Mouse (Mus musculus): ENCODE measurements around the gene Wdr61. TPM values are rescaled to one million over a fixed set of nuclear protein-coding genes. Genes with fewer than 3 reads are reported as not detected.

The Wdr61 gene
- polyA plus RNA-seq, 1 experiment from 2014 or later = 75.4 TPM

DNA sequence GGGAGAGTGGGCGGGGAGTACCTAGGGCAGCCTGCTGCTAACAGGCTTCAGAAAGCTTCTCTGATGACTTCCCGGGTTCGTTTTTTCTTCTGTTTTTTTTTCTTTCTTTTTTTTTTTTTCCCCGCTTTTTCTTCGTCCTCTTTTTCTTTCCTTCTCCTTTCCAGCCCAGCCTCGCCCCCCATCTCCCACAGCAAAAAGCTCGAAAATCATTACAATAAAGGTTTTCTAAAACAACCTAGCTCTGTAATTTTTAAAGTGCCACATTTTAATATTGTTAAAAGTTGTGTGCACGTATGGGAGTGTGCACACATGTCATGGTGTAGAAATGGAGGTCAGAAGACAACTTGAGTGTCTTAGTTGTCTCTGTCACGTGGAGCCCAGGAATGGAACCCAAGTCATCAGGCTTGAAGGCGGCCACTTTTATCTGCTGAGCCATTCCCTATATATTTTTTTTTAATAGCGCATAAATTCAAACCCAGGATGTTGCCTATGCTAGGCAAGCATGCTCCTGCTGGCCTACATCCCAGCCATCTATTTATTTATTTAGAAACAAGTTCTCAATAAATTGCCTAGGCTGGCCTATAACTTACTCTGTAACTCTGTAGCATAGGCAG, 427 bp upstream of the Wdr61 start:
- H3K4me2 ChIP-seq (ENCODE audit: low read depth, low read length) = peak overlapping the region; percentile 88
- TF ChIP-seq CTCF (IDR thresholded peaks at IDR 0.05; ENCODE audit: low read depth) (no peak), EP300 (IDR thresholded peaks at IDR 0.05; ENCODE audit: low read depth) (no peak)
- H3K9ac ChIP-seq (replicated peaks) = no peak overlapping the region
- no peaks in the 10 kb centered on the region for H3K27me3 ChIP-seq (ENCODE audit: insufficient read depth, low read length)
- peaks cover 6% of the 10 kb centered on the region; the same call in 1 of the 2 replicates for H3K36me3 ChIP-seq (replicated peaks; ENCODE audit: insufficient read depth, low read length)
- peak overlapping the region; percentile 88 for H3K4me3 ChIP-seq (ENCODE audit: low read depth, low read length)
- ATAC-seq = no peak
- H3K4me1 ChIP-seq (ENCODE audit: insufficient read depth) = peaks cover 6% of the 10 kb centered on the region
- H3K9me3 ChIP-seq (ENCODE audit: low read length) = no peaks in the 10 kb centered on the region
- DNase-seq = no peak
- WGBS (ENCODE audit: insufficient replicate concordance) = 19% methylated on average over 11 of the region's 11 CpGs
- no peak overlapping the region for H3K27ac ChIP-seq (ENCODE audit: low read depth)

DNA sequence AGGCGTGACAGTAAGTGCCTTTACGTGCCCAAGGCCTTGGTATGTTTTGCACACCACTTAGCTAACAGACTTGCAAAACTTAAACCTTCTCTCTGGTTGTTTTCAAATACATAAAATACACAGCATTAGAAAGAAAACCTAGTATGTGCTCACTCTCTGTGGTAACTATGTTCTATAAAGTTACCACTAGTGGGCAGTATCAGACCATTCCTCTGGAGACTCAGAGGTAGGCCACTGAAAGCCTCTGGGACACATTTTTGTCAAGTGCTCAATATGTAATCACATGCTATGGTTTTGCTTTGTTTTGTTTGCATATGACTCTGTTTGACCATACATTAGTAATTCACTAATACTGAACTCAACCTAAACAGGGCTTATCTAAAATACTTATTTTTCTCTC, 2.2 kb downstream of the Wdr61 start:
- Histone ChIP-seq H3K27ac (ENCODE audit: low read depth) (no peak overlapping the region), H3K36me3 (replicated peaks; ENCODE audit: insufficient read depth, low read length) (peaks cover 26% of the 10 kb centered on the region), H3K4me1 (ENCODE audit: insufficient read depth) (peaks cover 6% of the 10 kb centered on the region), H3K27me3 (ENCODE audit: insufficient read depth, low read length) (no peaks in the 10 kb centered on the region), H3K9me3 (ENCODE audit: low read length) (no peaks in the 10 kb centered on the region), H3K4me3 (ENCODE audit: low read depth, low read length) (no peak overlapping the region), H3K4me2 (ENCODE audit: low read depth, low read length) (no peak overlapping the region), H3K9ac (replicated peaks) (no peak overlapping the region)
- ATAC-seq = no peak
- 81% methylated on average over 2 of the region's 2 CpGs for WGBS (ENCODE audit: insufficient replicate concordance)
- TF ChIP-seq EP300 (IDR thresholded peaks at IDR 0.05; ENCODE audit: low read depth) (no peak), CTCF (IDR thresholded peaks at IDR 0.05; ENCODE audit: low read depth) (peak; percentile 79)
- DNase-seq = no peak

DNA sequence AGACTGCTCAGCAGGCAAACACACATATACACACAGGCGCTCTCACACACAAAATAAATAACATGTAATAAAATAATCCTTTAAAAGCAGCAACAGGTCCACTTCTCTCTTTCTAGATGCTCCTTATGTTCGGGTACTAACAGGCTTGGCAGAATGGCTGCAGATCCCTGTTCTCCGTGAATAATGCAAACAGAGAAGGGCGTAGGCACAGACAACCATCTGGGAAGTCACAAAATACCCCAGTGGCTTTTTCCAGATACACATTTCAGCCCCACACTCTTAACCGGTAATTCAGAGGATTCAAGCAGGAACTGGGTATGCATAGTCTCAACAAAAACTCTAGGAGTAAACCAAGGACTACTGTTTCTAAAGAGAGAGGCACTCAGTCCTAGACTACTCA, 8.0 kb downstream of the Wdr61 start:
- no peak overlapping the region for H3K4me3 ChIP-seq (ENCODE audit: low read depth, low read length)

DNA sequence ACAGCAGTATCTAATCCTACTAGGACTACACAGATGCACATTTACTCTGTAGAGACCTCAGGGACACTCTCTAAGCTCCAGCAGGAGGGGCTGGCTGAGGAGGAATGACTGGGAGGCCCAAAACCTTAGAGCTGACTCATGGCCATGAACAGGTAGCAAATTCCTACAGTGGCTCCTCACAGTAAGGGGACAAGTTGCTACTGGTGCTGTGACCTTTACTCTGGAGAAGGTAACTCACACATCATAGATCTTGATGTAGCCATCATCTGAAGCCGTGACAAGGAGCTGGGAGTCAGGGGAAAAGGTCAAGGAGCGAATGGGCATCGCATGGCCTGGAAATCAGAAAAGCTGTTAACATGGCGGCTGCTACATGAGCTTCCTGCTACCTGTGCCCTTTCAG, 11.7 kb downstream of the Wdr61 start:
- H3K4me1 ChIP-seq (ENCODE audit: insufficient read depth) = no peaks in the 10 kb centered on the region; the same call in 1 of the 2 replicates
- TF ChIP-seq EP300 (IDR thresholded peaks at IDR 0.05; ENCODE audit: low read depth) (no peak), CTCF (IDR thresholded peaks at IDR 0.05; ENCODE audit: low read depth) (no peak)
- WGBS (ENCODE audit: insufficient replicate concordance) = 90% methylated on average over 4 of the region's 4 CpGs
- H3K9ac ChIP-seq (replicated peaks) = no peak overlapping the region
- no peak overlapping the region for H3K4me2 ChIP-seq (ENCODE audit: low read depth, low read length)
- ATAC-seq (no peak), DNase-seq (no peak)
- H3K36me3 ChIP-seq (replicated peaks; ENCODE audit: insufficient read depth, low read length) = peaks cover 84% of the 10 kb centered on the region
- no peaks in the 10 kb centered on the region for H3K9me3 ChIP-seq (ENCODE audit: low read length)
- H3K4me3 ChIP-seq (ENCODE audit: low read depth, low read length) = no peak overlapping the region
- H3K27ac ChIP-seq (ENCODE audit: low read depth) = no peak overlapping the region
- H3K27me3 ChIP-seq (ENCODE audit: insufficient read depth, low read length) = no peaks in the 10 kb centered on the region

More for the DNA sequence above, 8.0 kb downstream of the Wdr61 start:
- TF ChIP-seq EP300 (IDR thresholded peaks at IDR 0.05; ENCODE audit: low read depth) (no peak), CTCF (IDR thresholded peaks at IDR 0.05; ENCODE audit: low read depth) (no peak)
- no peak overlapping the region for H3K9ac ChIP-seq (replicated peaks)
- no peaks in the 10 kb centered on the region for H3K27me3 ChIP-seq (ENCODE audit: insufficient read depth, low read length)
- peaks cover 79% of the 10 kb centered on the region for H3K36me3 ChIP-seq (replicated peaks; ENCODE audit: insufficient read depth, low read length)
- DNase-seq = no peak
- 78% methylated on average over 5 of the region's 5 CpGs for WGBS (ENCODE audit: insufficient replicate concordance)
- H3K27ac ChIP-seq (ENCODE audit: low read depth) = no peak overlapping the region
- no peaks in the 10 kb centered on the region for H3K9me3 ChIP-seq (ENCODE audit: low read length)
- H3K4me1 ChIP-seq (ENCODE audit: insufficient read depth) = no peaks in the 10 kb centered on the region
- no peak overlapping the region for H3K4me2 ChIP-seq (ENCODE audit: low read depth, low read length)
- ATAC-seq = no peak

DNA sequence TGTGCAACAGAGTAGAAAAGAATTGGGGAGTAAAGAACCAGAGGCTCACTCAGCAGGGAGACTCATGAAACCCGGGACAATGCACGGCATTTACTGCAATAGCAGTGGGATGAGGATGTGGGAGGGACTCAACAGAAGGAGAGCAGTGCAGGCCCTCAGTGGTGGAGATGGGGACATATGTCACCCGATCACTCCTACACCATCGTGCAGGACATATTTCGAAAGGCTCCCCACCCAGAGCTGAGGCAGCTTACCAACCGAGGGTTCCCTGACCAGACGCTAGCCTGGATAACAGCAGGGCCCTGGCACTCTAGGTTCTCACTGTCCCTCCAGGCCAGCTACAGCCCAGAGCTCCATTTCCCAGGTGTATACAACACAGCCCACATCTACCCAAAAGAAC, 12.2 kb downstream of the Wdr61 start:
- no peak for DNase-seq

DNA sequence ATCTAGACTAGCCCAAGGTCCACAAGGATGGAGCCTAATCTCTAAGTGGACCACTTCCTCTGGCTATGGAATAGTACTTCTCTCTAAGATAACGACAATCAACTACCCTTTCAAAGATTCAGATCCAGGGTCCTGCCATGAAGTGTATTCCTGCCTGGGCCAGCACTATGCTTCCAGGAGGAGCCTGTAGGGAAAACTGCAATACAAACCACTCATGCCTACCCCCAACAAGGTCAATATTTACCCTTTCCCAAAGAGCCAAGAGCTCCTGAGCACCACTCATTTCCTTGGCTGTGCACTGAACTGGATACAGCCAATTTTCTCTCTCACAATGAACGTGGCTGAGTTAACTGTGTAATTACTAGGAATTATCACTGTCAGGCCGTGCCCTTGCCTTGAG, 16.8 kb downstream of the Wdr61 start:
- 71% methylated on average over 3 of the region's 3 CpGs for WGBS (ENCODE audit: insufficient replicate concordance)
- ATAC-seq (peak; percentile 72), DNase-seq (no peak)
- no peak overlapping the region for H3K9ac ChIP-seq (replicated peaks)
- H3K9me3 ChIP-seq (ENCODE audit: low read length) = no peaks in the 10 kb centered on the region
- H3K4me2 ChIP-seq (ENCODE audit: low read depth, low read length) = no peak overlapping the region
- H3K27me3 ChIP-seq (ENCODE audit: insufficient read depth, low read length) = no peaks in the 10 kb centered on the region
- peaks cover 86% of the 10 kb centered on the region for H3K36me3 ChIP-seq (replicated peaks; ENCODE audit: insufficient read depth, low read length)
- H3K4me3 ChIP-seq (ENCODE audit: low read depth, low read length) = no peak overlapping the region
- H3K4me1 ChIP-seq (ENCODE audit: insufficient read depth) = no peaks in the 10 kb centered on the region; the same call in 1 of the 2 replicates
- TF ChIP-seq EP300 (IDR thresholded peaks at IDR 0.05; ENCODE audit: low read depth) (no peak), CTCF (IDR thresholded peaks at IDR 0.05; ENCODE audit: low read depth) (no peak)
- no peak overlapping the region for H3K27ac ChIP-seq (ENCODE audit: low read depth)

More for the DNA sequence above, 12.2 kb downstream of the Wdr61 start:
- Histone ChIP-seq H3K4me2 (ENCODE audit: low read depth, low read length) (no peak overlapping the region), H3K9me3 (ENCODE audit: low read length) (no peaks in the 10 kb centered on the region), H3K27ac (ENCODE audit: low read depth) (no peak overlapping the region), H3K27me3 (ENCODE audit: insufficient read depth, low read length) (no peaks in the 10 kb centered on the region), H3K4me1 (ENCODE audit: insufficient read depth) (no peaks in the 10 kb centered on the region; the same call in 1 of the 2 replicates), H3K36me3 (replicated peaks; ENCODE audit: insufficient read depth, low read length) (peaks cover 84% of the 10 kb centered on the region), H3K9ac (replicated peaks) (no peak overlapping the region), H3K4me3 (ENCODE audit: low read depth, low read length) (no peak overlapping the region)
- ATAC-seq = no peak
- TF ChIP-seq CTCF (IDR thresholded peaks at IDR 0.05; ENCODE audit: low read depth) = no peak
- no peak for TF ChIP-seq EP300 (IDR thresholded peaks at IDR 0.05; ENCODE audit: low read depth)
- 78% methylated on average over 7 of the region's 7 CpGs for WGBS (ENCODE audit: insufficient replicate concordance)

All from liver, postnatal 0 days (tissue).